Mouse (Mus musculus): Measurements from ENCODE around the gene F11.

DNA sequence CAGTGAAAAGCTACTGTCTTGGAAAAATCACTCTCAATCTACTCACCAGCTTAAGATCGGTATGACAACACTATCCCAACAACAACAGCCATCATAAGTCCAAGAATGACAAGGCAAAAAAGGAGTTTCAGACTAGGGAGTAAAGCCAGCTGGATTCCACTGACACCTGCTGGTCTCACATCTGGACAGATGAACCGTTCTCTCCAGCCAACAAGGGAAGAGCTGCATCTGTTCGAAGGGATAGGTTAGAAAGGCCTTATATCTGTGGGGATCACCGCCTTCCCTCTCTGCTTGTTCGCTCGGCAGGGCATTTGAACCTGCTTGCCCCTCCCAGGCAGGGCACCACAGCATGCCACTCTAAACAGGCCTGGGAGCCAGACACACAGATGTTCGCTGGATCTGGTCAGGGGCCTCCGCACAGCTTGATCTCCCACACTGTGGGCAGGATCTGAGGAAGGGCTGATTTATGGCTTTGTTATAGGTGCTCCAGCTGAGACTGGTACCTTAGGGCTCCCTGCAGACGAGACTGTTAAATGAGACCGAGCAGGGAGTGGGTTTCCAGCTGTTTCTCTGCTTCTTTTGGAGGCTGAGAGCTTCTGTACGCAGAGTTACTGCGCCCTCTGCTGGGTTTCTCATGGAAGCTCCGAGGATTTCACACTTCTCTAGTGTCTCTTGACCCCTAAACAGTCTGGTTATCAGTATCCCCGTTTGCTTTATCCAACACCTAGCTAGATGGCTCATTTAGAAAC, 25.5 kb downstream of the F11 start:
- TF ChIP-seq CTCF (IDR thresholded peaks at IDR 0.05; ENCODE audit: low read depth, low read length) = peak; percentile 60
- no peak for TF ChIP-seq EP300 (IDR thresholded peaks at IDR 0.05; ENCODE audit: insufficient read depth, low read depth, low read length)
